Mouse (Mus musculus): Measurements from ENCODE around the gene Stpg3.

- TF ChIP-seq POLR2A (IDR thresholded peaks at IDR 0.05; ENCODE audit: borderline replicate concordance, extremely low read depth, insufficient read depth, insufficient read length, poor library complexity, severe bottlenecking) (no peak), CTCF (IDR thresholded peaks at IDR 0.05; ENCODE audit: borderline replicate concordance, extremely low read depth, insufficient read depth, insufficient read length) (no peak)
Measured at GRCm38 (mm10) chr2:25168665-25168978, 45.8 kb downstream of the Stpg3 start.
